Mouse (Mus musculus) embryonic fibroblast, embryonic 13.5 days (primary cell): ENCODE data around the gene Chsy1.

Experiments used
- CTCF ChIP-seq: IDR thresholded peaks from 2 replicates; pipeline ENCODE4 v1.5.1; 2011; ENCODE audit warnings: mild to moderate bottlenecking, control low read depth, low read length, moderate library complexity, borderline replicate concordance; ENCODE audit not compliant: insufficient read depth
- POLR2A ChIP-seq: IDR thresholded peaks from 2 replicates; pipeline ENCODE4 v1.6.1; 2011; ENCODE audit warnings: low read depth, mild to moderate bottlenecking, control low read depth, low read length, moderate library complexity

- TF ChIP-seq POLR2A (no peak), CTCF (no peak)
These were observed 10.8 kb downstream of the Chsy1 start for GRCm38 (mm10) chr7:66120139-66120538.
